Mouse (Mus musculus) spleen, postnatal 4 days (tissue): ENCODE results near the gene C130074G19Rik.

Experiments used
- DNase-seq, 2 experiments: peaks; one replicate each; pipeline ENCODE4 v3.0.0; 2022; ENCODE audit warnings: low spot score in 2 of 2

Gene C130074G19Rik

DNA sequence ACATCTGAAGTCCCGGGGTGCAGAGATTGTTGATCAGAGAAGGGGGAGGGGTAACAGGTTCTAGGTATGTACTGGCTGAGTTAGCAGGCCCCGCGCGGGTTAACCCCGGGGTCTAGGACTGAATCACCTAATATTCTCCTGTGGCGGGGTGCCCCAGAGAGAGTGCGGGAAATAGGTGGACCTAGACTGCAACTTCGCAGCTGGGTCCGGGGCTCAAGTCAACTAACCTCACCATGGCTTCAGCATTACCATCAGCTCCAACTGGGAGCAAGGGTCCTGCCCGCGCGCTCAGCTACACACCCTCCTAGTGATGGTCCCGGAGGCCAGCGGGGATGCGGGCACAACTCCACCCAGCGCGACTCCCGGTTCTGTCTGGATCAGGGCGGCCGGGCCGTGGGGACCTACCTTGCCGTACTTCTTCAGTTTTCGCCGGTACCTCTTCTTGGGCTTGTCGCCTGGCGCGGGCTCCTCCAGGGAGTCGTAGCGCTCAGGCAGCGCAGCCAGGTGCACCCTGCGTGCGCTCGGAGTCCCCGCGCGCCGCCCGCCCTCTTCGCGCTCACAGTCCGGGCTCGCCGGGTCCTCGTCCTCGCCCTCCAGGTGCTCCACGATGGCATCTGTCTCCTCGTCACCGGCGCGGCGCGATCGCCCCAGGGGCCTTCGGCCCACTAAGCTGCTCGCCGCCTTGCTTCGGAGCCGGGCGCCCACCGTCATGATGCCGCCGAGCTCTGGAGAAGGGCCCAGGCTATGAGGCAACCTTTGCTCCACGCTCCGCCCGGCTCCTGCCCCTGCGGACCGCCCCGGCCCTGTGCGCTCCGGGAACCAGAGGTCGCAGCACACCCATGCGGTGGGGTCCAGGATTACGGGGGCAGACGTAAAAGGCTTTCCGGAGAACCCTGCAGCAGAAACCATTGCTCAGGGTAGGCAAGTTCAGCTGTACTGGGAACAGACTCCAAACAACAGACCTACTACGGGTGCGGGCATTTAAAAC lies at the start of gene C130074G19Rik:
Gene C130074G19Rik, minus strand, starts transcription at position 938 of the 988 bp plus-strand sequence.
- DNase-seq, result peak in 1 of 2 experiments; percentile 20

DNA sequence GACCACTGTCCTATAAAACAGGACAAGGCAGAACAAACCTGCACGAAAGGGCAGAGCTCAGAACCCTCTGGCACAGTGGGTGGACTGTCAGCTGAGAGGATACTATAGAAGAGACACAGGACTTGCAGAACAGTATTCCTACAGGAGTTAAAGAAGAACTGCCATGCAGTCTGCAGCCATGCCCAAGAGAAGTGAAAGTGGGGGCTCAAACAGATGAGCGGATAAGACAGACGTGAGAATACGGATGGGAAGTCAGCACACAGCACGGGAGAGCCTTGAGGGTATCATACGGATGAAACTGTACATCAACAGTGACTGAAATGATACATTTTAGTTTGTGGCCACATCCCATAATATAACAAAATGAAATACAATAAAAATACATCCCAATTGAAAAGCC lies 48.1 kb upstream of the C130074G19Rik start:
- no peak for DNase-seq

DNA sequence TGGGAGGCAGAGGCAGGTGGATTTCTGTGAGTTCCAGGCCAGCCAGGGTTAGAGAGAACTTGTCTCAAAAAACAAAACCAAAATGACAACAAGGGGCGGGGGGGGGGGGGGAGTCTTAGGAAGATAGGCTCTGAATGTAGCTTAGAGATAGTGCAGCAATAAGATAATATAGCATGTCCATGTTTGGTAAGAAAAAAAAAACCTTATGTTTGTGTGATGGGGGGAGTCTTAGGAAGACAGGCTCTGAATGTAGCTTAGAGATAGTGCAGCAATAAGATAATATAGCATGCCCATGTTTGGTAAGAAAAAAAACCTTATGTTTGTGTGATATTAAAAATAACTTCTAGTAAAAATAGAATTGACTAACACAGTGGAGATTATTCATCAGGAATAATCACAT lies 45.4 kb upstream of the C130074G19Rik start:
- no peak for DNase-seq

DNA sequence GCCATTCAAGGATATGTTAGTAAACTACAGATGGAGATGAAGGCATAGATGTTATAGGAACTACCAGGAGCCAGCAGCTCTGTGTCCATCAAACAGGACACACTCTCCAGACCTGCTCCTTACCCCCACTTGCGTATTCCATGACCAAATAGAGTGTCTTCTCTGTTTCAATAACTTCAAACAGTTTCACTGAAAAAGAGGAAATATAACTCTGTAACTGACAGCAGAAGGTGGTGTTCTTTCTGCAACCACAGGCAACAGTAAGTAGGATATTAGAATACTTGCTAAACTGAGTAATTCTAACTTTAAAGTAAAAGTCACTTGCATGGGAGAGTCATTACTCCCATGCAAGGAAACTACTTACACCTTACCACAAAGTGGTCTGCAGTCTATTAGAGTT lies 44.9 kb upstream of the C130074G19Rik start:
- DNase-seq, result no peak

DNA sequence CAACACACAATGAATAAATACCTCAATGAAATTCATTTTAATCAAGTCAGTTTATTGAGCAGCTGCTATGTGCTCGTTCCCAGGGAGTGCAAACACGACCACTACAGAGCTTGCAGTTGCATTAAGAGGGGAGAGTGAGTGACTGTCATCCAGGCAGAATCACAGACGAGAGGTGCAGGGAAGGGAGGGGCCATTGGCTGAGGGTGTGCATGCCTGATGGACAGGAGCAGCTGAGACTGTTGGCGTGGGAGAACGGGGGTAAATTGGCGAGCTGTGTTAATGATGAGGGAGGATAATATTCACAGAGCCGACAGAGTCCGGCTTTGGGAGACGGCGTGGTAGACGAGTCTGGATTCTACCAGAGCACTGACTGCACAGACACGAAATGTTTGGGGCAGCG lies 39.8 kb upstream of the C130074G19Rik start:
- DNase-seq, result no peak

DNA sequence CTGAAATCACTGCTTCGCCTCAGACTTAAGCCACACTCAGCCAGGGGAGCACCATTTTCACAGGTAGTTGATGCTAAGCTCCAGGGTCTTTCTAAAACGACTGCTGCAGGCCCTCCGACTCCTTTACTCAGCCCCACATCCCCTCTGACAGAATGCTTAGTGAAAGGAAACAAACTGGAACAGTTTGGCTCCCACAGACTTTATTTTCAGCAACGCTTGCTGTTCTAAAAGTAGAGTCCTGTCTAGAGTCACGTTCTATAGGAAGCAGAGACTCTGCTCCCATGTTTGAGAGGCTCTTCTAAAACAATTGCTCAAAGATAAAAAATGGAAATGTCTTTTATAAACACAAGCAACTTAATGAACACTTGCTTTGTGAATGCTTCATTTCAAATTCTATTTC lies 37.0 kb upstream of the C130074G19Rik start:
- DNase-seq, result no peak

DNA sequence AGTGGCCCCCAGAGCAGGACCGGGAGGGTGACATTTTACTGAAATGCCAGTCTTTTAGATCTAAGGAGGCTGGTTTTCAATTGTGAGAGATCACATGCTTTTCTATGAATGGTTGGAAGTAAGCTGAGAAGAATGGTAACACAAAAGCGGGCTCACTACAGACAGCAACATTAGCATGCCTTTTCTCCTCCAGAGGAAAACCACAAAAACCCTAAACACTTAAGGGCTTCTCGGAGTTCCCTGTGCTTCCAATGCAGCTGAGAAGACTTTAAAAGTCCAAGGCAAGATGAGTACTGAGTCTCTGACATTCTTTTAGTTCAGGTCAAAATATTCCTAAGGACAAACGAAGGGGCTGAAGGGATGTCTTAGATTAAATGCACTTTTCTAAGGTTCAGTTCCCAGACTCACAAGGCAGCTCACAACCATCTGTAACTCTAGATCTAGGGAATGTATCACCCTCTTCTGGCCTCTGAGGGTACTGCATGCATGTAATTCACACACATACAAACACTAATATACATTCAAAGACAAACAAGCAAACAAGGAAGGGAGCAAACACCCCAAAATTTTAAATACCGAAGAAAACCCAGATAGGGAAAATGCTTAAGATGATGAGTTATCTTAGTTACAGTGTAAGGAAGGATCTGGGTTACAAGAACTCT lies 35.3 kb upstream of the C130074G19Rik start:
- DNase-seq, result no peak

DNA sequence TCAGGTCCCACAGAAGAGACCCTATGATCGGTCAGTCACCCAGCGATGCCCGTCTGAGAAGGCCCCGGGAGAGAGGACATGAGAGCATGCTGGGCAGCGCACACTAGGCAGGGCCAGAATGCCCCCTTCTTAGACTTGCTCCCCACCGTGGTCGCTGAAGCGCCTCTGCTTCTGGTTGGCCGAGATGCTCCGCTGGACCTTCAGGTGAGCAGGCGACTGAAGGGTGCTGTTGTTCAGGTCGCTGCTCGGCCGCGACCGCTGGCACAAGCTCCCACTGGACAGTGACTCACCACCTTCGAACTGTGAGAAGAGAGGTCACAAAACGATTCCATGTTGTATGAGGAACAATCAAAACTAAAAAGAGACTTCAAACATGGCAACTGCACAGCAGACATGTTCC lies 29.3 kb upstream of the C130074G19Rik start:
- DNase-seq, result no peak

DNA sequence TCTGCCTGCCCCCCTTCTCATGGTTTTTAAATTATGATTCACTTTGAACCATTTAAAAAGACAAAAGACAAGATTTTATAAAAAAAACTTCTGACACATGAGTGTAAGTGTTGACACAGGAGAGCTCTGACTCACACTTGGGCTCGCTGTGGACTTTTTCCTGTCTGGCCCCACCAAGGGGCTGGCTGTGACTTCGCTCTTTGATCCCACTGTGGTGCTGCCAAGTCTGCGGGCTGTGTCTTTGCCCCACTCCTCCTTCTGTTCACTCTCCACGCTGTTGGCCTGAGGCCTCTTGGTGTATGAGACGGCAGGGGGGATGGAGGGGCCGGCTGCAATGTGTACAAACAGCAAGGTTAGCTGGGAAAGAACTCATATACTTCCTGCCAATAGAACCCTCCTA lies 28.8 kb upstream of the C130074G19Rik start:
- DNase-seq, result no peak

DNA sequence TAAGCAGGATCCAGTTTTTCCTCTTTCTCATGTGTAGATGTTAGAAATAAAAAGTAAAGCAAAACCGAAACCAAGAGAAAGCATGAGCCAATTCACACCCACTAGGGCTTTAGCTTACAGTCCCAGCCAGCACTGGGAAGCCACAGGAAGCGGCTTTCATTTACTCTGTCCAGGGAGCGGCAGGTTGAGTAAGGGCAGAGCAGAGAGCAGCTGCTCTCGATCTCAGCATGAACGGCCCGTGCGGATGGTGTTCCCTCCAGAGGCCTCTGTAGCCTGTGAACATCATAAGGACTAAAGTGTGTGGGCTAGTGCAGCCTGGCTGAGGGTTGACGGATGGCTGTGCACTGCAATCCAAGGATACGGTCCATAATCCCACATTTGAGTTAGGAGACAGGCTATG lies 25.5 kb upstream of the C130074G19Rik start:
- no peak for DNase-seq

DNA sequence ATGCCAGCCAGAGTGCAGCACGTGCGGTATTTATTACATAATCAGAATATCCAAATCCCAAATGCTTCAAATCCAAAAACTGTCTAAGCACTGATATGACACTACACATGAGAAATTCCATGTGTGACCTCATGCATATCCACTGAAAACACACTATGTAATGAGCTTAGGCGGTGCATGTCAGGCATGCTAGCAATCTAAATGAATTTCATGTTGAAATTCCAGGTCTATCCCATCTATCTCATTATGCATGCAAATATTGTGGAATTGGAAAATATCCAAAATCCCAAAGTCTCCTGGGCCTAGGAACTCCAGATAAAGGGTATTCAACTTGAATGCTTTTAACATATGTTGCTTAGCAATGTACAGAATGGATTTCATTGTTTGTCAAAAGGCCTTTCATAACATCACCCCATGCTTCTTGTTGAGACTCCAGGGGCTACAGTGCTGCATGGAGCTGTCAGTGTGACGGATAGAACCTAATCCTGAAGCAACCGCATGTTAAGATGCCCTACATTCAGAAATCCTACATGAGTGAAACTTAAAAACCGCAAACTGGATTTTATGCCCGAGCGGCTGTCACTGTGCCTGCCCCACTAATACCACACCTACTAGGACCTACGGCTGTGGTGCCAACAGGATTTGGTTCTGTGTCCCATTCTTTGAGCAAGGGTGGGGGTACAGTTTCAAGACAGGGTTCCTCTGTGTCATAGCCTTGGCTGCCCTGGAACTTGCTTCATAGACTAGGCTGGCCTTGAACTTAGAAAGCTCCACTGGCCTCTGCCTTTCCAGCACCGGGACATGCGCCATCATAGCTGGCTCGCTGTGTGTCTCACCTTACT lies 23.1 kb upstream of the C130074G19Rik start:
- DNase-seq, result no peak

DNA sequence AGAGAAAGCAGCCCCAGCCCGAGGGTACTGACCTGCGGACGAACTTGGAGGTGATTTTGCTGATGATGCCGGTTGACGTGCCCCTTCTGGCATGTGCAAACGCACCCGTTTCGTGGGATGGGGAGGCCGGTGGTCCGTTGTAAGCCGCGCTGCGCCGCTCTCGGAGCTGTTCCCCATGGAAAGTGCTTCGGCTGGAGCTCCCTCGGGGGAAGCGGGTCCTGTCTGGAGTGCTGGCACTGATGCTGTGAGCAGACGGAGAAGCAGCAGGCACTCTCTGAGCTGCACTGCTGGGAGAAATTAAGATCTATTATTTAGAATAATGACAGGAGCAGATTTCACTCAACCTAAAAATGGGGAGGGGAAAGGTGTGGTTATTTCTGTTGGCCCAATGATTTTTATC lies 22.4 kb upstream of the C130074G19Rik start:
- DNase-seq, result no peak

DNA sequence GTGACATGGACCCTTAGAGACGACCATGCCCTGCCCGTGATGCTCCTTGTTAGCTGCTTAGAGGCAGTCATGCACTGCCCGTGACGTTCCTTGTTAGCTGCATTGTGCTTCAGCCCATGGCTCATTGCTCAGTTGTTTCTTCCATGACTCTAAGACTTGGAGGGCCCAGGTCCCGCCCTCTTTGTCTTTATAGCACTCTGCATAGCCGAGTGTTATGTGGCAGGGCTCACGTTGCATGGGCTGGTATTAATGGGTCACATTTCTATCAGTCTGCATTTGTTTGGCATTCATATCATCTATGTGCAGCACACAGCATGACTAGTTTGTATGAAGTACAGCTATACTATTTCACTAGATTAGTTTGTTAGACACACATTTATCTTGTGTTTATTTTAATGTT lies 20.7 kb upstream of the C130074G19Rik start:
- no peak for DNase-seq

DNA sequence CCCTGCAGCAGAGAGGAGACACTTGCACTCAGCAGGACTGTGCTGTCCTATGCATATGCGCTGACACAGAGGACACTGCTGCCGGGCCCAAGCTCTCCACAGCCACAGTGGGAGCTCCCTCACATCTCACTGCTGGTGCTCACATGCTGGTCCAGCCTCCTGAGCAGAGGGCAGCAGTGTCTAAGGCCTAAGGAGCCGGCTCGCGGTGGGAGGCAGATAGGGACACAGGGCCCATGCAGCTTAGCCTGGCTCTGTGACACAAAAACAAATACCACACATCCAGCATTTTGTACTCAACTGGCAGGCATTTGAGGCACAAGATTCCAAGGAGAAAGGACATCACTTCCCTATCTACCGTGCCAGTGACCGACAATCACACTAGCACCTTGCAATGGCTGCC lies 19.9 kb upstream of the C130074G19Rik start:
- no peak for DNase-seq

DNA sequence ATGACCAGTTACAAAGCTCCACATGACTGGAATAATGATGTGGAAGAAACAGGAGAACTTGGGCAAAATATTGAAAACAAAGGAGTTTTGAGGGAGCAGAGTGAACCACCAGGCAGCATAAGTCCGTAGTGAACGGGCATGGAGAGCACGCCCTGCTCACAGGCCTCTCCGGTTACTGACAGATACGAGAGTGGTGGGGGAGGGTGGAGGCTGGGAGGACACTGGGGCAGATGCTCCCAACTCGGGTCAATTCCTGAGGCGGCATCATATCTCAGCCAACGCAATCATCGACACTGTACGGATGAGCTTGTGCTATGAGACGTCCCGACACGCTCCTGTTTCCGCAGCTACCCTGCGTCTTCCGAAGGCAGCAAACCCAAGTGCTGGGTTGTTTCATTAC lies 14.3 kb upstream of the C130074G19Rik start:
- no peak for DNase-seq

DNA sequence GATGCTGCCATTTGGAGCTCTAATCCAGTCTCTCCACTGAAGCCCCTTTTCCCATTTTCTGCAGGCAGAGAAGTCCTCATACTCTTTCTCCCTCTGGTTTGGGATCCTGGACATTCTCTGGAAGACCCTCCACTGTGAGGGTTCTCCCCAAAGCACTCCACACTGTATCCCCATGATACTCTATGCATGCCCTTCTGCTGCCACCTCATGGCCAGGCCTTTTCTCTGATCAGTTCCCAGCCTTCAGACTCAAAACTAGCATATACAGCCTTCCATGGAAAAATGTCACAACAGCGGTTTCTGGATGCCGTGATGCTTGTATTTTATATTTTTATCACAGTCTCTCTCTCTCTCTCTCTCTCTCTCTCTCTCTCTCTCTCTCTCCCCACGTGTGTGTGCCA lies 9.0 kb upstream of the C130074G19Rik start:
- no peak for DNase-seq

DNA sequence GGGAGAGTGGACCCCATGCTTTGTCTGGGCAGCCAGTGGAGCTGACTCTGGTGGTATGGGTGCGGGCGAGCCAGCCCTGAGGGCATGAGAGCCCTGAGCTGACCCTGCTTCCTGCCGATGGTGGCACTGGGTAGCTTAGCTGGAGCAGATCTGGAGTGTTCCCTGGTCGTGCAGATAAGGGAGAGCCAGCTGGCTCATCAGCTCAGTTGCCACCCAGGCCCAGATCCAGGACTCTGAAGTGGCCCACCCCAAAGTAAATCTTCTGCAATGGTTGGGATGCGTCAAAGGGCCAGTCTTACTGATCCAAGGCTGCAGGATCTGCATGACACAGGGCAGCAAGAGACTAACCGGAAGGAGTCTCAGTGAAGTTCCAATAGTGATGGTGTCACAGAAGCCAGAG lies 6.4 kb upstream of the C130074G19Rik start:
- no peak for DNase-seq

DNA sequence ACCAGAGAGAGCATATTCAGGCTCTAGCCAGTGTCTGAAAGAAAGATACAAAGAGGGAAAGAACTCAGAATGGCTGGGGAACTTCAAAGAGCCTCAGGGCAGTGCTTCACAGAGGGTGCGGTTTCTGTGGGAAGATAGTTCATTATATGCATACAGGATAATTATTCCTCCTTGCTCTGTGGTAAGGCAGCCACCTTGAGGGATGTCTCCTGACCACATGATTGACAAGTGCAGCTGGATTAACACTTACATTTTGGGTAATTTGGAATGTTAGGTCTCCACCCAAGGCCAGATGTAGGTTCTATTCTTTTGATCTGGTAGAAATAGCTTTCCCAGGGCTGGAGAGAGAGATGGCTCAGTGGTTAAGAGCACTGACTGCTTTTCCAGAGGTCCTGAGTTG lies 3.1 kb upstream of the C130074G19Rik start:
- DNase-seq, result no peak

DNA sequence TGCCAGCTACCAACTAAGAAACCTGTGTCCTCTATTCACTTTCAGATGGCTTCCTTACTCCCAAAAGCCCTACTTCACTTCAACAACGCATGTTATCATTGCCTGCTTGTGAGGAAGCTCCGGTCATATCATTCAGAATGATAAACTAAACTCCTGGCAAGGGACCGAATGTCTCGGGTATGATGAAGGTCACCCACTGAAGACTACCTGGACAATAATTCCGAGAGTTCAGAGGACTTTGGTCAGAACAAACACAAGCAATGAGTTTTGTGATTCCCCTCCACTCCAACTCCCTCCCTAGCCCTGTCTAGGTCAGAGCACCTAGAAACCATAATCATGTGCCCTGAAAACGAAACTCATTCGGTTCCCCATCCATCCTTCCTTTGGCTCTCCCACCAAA lies 1.2 kb downstream of the C130074G19Rik start:
- DNase-seq, result no peak

DNA sequence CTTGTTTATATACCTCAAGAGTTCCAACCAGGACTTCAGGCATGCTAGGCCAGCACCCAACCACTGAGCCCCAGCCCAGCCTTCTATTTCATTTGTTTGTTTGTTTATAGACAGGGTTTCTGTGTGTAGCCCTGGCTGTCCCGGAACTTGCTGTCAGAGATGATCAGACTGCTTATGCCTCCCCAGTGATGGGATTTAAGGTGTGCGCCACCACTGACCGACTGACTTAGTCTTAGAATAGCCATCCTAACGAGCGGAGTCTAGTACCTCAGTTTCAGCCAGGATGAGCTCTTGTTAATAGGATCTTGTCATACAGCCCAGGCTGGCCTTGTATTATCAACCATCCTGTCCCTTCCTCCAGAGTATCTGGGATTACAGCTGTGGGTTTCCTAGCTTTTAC lies 1.8 kb downstream of the C130074G19Rik start:
- DNase-seq, result no peak

DNA sequence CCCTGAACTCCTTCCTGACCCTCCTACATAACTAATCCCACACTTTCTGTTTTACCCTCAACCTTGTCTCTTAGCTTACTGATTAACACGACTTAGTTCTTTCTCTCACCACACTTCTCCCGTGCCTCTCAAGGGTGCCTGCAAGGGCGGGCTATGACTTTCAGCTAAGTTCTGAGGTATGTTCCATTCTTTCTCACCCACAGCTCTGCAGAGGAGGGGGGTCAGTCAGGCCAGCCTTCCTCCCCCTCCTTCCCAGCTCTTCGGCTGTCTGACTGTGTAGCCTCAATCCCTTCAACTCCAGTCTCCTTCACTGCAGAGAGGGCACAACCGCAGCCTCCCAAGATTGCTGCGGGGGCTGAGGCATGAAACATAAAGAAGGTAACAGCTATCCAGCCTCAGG lies 4.2 kb downstream of the C130074G19Rik start:
- no peak for DNase-seq

DNA sequence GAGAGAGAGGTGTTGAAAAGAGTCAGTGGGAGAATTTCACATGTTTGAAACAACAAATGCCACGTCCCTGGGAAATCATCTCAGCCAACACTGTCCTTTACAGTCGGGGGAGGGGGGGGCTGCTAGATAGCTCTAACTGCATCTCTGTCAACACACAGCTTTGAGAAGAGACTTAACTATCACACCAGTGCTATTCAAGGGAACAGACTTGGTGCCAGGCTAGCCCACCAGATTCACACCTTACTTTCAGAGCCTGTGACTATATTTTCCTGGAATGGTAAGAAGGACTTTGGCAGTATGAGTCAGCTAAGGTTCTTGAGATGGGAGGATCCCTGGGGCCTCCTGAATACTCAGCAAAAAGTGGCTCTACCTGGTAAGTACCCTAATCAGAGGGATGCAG lies 5.7 kb downstream of the C130074G19Rik start:
- DNase-seq, result no peak
